Mouse (Mus musculus): ENCODE results near the gene Lhb. TPM values are rescaled to one million over a fixed set of nuclear protein-coding genes. Genes with fewer than 3 reads are reported as not detected.

Lhb gene
- total and polyA plus RNA-seq, 3 experiments, result 0.84 TPM; not detected in 2

DNA sequence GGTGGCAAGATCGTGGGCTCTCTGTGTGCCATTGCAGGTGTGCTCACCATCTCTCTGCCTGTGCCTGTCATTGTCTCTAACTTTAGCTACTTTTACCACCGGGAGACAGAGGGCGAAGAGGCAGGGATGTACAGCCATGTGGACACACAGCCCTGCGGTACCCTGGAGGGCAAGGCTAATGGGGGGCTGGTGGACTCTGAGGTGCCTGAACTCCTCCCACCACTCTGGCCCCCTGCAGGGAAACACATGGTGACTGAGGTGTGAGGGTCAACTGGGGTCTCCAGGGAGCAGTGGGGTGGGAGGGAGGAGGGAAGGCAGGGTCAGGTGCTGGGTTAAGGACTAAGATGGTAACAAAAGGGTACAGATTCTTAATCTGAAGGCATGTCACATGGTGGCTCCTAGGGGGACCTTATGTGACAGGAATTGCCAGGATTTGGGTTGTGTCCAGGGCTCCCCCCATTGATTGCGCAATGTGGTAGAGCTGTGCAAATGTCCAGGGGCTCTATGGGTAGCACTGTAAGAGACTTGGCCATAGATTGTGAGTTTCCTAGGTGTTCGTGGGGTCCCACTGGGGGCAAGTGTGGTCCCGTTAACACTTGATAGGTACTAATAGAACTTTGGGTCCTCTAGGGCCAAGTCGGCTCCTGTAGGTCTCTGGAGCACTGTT is 11.0 kb upstream of the Lhb start:
- H3K4me3 ChIP-seq, result no peak overlapping the region
- 0 out of 2 replicates have a peak, but pooled peaks cover 3% of the 10 kb centered on the region for H3K4me1 ChIP-seq (ENCODE audit: control insufficient read depth, insufficient read depth, low read length)
- H3K79me2 ChIP-seq (replicated peaks; ENCODE audit: control insufficient read depth, insufficient read depth, low read length), result no peaks in the 10 kb centered on the region
- TF ChIP-seq EP300 (IDR thresholded peaks at IDR 0.05; ENCODE audit: insufficient read depth, low read depth, low read length) (no peak), POLR2A (IDR thresholded peaks at IDR 0.05; ENCODE audit: insufficient read depth, low read depth, low read length) (no peak), CTCF (IDR thresholded peaks at IDR 0.05) (no peak)
- no peak overlapping the region for H3K9ac ChIP-seq (ENCODE audit: low read depth, low read length)
- peaks cover 5% of the 10 kb centered on the region for H3K27me3 ChIP-seq (ENCODE audit: control insufficient read depth, insufficient read depth, low read length)
- DNase-seq, result no peak
- intact Hi-C loops (cut with DNase I), result no loop called here
- H3K27ac ChIP-seq, result no peak overlapping the region
- no peaks in the 10 kb centered on the region for H3K36me3 ChIP-seq (ENCODE audit: control insufficient read depth, insufficient read depth, low read length)
- 83% methylated on average over 8 of the region's 8 CpGs for WGBS

DNA sequence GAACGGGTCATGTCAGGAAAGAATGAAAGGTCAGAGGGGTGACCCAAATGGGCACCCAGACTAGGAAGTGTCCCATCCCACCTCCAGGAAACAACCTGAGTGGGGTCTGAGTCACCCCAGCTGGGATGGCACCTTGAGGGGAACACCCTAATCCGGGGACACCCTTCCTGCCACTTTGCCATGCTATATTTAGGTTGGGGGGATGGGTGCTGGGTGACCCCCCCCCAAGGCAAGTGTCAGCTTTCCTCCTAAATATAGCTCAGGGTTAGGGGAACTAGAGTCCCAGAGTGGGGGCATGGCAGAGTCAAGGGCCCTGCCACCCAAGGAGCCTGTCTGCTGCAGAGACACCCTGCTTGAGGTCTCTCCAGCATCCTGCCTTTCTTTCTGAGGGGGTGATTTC is 8.2 kb upstream of the Lhb start:
- no peak for DNase-seq
- H3K9ac ChIP-seq (ENCODE audit: low read depth, low read length), result no peak overlapping the region
- H3K27me3 ChIP-seq (ENCODE audit: control insufficient read depth, insufficient read depth, low read length), result peaks cover 6% of the 10 kb centered on the region
- TF ChIP-seq CTCF (IDR thresholded peaks at IDR 0.05) (no peak), POLR2A (IDR thresholded peaks at IDR 0.05; ENCODE audit: insufficient read depth, low read depth, low read length) (no peak), EP300 (IDR thresholded peaks at IDR 0.05; ENCODE audit: insufficient read depth, low read depth, low read length) (no peak)
- intact Hi-C loops (cut with DNase I), result no loop called here
- no peak overlapping the region for H3K4me3 ChIP-seq
- H3K27ac ChIP-seq, result no peak overlapping the region
- no peaks in the 10 kb centered on the region for H3K36me3 ChIP-seq (ENCODE audit: control insufficient read depth, insufficient read depth, low read length)
- H3K4me1 ChIP-seq (ENCODE audit: control insufficient read depth, insufficient read depth, low read length), result no peaks in the 10 kb centered on the region
- 35% methylated on average over 2 of the region's 2 CpGs for WGBS
- H3K79me2 ChIP-seq (replicated peaks; ENCODE audit: control insufficient read depth, insufficient read depth, low read length), result no peaks in the 10 kb centered on the region

DNA sequence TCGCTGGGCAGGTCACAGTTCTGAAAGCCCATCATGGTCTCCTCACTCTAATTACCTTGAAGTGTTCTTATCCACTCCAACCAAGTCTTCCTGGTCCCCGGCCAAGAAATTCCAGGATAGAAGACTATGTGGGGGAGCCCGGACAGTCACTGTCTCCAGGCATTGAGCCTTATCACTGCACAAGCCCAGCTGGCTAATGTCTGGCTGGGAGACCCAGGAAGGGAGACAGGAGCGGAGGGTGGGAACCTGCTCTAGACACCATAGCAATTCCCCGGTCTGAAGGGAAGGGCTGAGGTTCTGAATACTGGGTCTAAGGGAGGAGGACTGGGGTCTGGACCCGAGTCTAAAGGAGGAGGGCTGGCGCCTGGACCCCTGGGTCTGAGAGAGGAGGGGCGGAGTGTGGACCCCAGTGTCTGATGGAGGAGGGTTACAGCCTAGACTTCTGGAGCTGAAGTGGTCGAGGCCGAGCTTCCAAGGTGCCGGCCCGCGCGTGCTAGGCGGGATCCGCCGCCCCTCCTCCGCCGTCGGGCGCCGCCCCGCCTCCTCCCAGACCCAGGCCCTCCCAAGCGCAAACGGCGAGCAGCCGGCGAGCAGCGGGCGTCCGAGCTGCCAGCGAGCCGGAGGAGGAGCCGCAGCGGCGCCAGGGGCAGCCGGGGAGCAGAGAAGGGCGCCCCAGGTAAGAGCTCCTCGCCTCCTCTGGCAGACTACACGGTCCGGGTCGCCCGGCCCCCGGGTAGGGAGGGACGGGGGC is 7.3 kb upstream of the Lhb start, which contains the start of gene Ntf5:
Gene Ntf5, plus strand, starts transcription at position 583 of the 751 bp plus-strand sequence.
- TF ChIP-seq POLR2A (IDR thresholded peaks at IDR 0.05; ENCODE audit: insufficient read depth, low read depth, low read length), result no peak
- TF ChIP-seq EP300 (IDR thresholded peaks at IDR 0.05; ENCODE audit: insufficient read depth, low read depth, low read length), result no peak
- no peak for TF ChIP-seq CTCF (IDR thresholded peaks at IDR 0.05)
- intact Hi-C loops (cut with DNase I), result no loop called here
- H3K27me3 ChIP-seq (ENCODE audit: control insufficient read depth, insufficient read depth, low read length), result peaks cover 6% of the 10 kb centered on the region
- no peaks in the 10 kb centered on the region for H3K79me2 ChIP-seq (replicated peaks; ENCODE audit: control insufficient read depth, insufficient read depth, low read length)
- no peaks in the 10 kb centered on the region for H3K4me1 ChIP-seq (ENCODE audit: control insufficient read depth, insufficient read depth, low read length)
- H3K9ac ChIP-seq (ENCODE audit: low read depth, low read length), result peak within 1 kb of the TSS; percentile 36
- peak within 1 kb of the TSS; percentile 45 for H3K4me3 ChIP-seq
- H3K36me3 ChIP-seq (ENCODE audit: control insufficient read depth, insufficient read depth, low read length), result no peaks in the 10 kb centered on the region
- WGBS, result 3% methylated on average over 37 of the region's 45 CpGs
- no peak within 1 kb of the TSS for H3K27ac ChIP-seq
- DNase-seq, result peak; percentile 33 to 51

DNA sequence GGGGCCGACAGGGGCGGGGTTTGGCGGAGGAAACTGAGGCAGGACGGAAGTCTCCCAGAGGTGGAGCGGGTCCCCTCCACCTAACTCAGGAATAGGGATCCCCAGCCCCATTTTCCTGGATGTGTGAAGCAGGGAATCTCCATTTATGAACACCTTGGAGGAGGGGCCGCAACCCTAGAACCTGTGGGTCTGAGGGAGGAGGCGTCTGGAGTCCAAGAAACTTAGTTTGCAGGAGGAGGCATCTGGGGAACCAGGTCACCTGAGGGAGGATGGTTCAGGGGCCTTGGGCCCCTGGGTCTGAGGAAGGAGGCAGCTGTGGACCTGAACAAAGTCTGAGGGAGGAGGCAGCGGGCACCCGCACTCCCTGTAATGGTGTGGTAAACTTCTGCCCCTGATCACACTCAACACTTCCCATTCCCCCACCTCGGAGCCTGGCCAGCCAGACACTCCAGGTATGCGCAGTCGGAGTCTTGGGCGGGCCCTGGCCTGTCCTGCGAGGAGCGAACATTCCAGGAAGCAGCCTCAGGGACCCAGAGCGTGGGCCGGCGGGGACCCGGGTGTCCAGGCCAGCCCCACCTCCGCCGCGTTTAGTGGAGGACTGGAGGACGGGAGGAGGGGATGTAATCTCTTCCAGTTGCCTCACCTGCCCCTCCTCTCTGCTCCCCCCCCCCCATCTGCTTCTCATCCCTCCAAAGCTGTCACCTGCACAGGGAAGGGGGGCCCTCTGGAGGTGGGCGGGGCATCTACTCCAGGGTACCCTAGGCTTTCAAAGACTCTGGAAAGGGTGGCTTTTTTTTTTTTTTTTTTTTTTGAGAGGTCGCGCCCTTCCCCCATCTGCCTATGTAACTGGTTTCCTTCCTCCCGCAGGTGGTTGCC is 6.5 kb upstream of the Lhb start:
- Histone ChIP-seq H3K27ac (no peak overlapping the region), H3K27me3 (ENCODE audit: control insufficient read depth, insufficient read depth, low read length) (peaks cover 6% of the 10 kb centered on the region), H3K36me3 (ENCODE audit: control insufficient read depth, insufficient read depth, low read length) (no peaks in the 10 kb centered on the region), H3K79me2 (replicated peaks; ENCODE audit: control insufficient read depth, insufficient read depth, low read length) (no peaks in the 10 kb centered on the region), H3K9ac (ENCODE audit: low read depth, low read length) (peak overlapping the region; percentile 36), H3K4me3 (peak overlapping the region; percentile 45), H3K4me1 (ENCODE audit: control insufficient read depth, insufficient read depth, low read length) (no peaks in the 10 kb centered on the region)
- DNase-seq, result no peak
- 2% methylated on average over 27 of the region's 27 CpGs for WGBS
- intact Hi-C loops (cut with DNase I), result no loop called here
- TF ChIP-seq POLR2A (IDR thresholded peaks at IDR 0.05; ENCODE audit: insufficient read depth, low read depth, low read length) (no peak), CTCF (IDR thresholded peaks at IDR 0.05) (no peak), EP300 (IDR thresholded peaks at IDR 0.05; ENCODE audit: insufficient read depth, low read depth, low read length) (no peak)

DNA sequence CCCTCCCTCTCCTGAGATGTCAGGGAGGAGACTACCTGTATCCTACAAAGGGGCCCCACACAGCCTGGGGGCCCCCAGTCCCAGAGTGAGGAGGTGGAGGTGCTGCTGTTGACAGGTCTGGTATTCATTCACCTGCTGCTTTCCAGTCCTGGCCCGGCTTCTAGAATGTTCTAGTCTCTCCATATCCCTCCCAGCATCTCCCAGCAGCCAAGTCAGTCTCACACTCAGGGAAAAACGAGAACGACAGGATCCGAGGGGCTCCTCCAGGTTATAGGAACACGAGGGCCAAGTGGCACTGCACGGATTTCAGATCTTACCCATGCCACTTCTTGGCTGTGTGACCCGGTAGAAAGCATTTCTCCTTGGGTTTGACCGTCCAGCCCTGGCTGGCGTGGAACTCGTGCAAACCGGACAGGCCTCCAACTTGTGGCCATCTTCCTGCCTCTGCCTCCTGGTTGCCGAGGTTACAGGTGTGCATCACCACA is 5.8 kb upstream of the Lhb start:
- Histone ChIP-seq H3K79me2 (replicated peaks; ENCODE audit: control insufficient read depth, insufficient read depth, low read length) (no peaks in the 10 kb centered on the region), H3K4me1 (ENCODE audit: control insufficient read depth, insufficient read depth, low read length) (no peaks in the 10 kb centered on the region), H3K4me3 (no peak overlapping the region), H3K9ac (ENCODE audit: low read depth, low read length) (no peak overlapping the region), H3K27ac (no peak overlapping the region), H3K27me3 (ENCODE audit: control insufficient read depth, insufficient read depth, low read length) (peaks cover 6% of the 10 kb centered on the region), H3K36me3 (ENCODE audit: control insufficient read depth, insufficient read depth, low read length) (no peaks in the 10 kb centered on the region)
- whole genome bisulfite sequencing, result 46% methylated on average over 12 of the region's 12 CpGs
- TF ChIP-seq CTCF (IDR thresholded peaks at IDR 0.05), result no peak
- TF ChIP-seq POLR2A (IDR thresholded peaks at IDR 0.05; ENCODE audit: insufficient read depth, low read depth, low read length), result no peak
- no peak for TF ChIP-seq EP300 (IDR thresholded peaks at IDR 0.05; ENCODE audit: insufficient read depth, low read depth, low read length)
- no peak for DNase-seq
- intact Hi-C loops (cut with DNase I), result no loop called here
